Mouse (Mus musculus): ENCODE measurements around the gene Tubb3. TPM values are rescaled to one million over a fixed set of nuclear protein-coding genes. Genes with fewer than 3 reads are reported as not detected.
"Not testable (repeated sequence)": the region's sequence is repeated elsewhere in the genome, so short reads cannot be mapped to it uniquely, and the experiment has no call there.

Gene Tubb3
- polyA plus RNA-seq, 1 experiment from 2014 or later: 3.9 TPM

DNA sequence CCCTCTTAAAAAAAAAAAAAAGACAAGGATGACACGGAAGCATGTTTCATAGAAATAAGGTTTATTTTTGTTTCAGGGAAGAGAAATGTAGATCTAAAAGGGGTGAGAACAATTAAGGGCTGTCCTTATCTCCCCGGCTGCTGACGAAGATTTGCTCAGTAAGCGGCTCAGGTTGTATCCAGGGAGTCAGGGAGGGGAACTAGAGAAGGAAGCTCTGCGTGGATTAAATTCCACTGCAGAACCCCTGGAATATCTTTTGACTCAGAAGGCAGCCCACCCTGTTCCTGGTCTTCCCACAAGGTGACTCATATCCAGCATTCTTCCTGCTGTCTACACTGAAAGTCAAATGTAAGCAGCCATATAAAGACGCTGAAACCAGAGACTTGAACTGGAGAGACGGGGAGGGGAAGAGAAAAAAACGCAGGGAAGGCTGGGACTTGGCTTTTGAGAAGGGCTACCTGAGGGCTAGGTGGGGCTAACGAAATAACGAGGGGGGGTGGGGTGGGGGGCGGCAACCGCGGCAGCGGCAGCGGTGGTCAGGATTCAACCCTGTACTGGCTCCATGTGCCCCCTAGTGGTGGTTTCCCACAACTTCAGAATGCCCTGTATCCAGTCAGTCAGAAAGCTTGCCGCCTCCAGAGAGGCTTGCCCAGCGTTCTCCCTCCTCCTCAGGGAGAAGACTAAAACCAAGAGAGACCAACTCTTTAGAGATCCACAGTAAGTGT is 11.0 kb downstream of the Tubb3 start:
- in situ Hi-C loops (cut with MboI; ENCODE audit: low pct_unique_long_range_greater_than_20kb): no loop called here
- ATAC-seq: peak; percentile 76
- TF ChIP-seq CTCF (IDR thresholded peaks at IDR 0.05): peak; percentile 84
- POLR2A ChIA-PET: interaction anchor here (1.1 to 1.2 kb wide), 2 partner anchors 13 kb away, joined by 3 to 6 read pairs; no protein-coding TSS in a partner anchor
- CTCF ChIA-PET: interaction anchor here (0.7 to 1.4 kb wide), 6 partner anchors 12 to 35 kb away, joined by 3 to 7 read pairs (median 3); no protein-coding TSS in a partner anchor
- no peak for DNase-seq (ENCODE audit: low read depth, low spot score)
- H3K27me3 ChIP-seq: peaks cover 2% of the 10 kb centered on the region

GRCm38 (mm10) chr8:123422781-123423159 is 11.5 kb downstream of the Tubb3 start:
- ATAC-seq (no peak), DNase-seq (ENCODE audit: low read depth, low spot score) (no peak)
- in situ Hi-C loops (cut with MboI; ENCODE audit: low pct_unique_long_range_greater_than_20kb): no loop called here
- POLR2A ChIA-PET: interaction anchor here (1.1 kb wide), 1 partner anchor 12 kb away, joined by 3 read pairs; no protein-coding TSS in a partner anchor
- TF ChIP-seq CTCF (IDR thresholded peaks at IDR 0.05): no peak
- CTCF ChIA-PET: interaction anchor here (0.7 to 1.4 kb wide), 5 partner anchors 12 to 32 kb away, joined by 3 to 7 read pairs (median 3); no protein-coding TSS in a partner anchor
- H3K27me3 ChIP-seq: peaks cover 2% of the 10 kb centered on the region

DNA sequence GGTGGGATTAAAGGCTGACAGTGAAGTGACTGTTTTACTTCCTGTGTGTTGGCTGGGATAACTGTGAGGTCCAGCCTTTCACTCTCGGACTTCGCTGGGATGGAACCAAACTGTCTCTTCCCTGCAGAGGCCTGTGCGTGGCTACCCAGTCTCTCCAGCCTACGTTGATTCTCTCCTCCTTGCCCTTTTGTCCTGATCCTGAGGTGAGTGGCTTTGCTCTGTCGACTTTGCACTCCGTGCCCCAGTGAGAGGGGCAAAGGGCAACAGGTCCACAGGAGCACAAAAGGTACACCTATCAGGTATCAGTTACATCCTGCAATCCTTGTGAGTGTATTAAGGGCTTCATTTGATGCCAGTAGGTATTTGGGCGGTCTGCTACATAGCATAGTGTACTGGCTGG is 12.2 kb downstream of the Tubb3 start, which contains the start of gene Def8:
Gene Def8 (plus strand): TSS at position 87 of the 400 bp plus-strand sequence.
- ATAC-seq: no peak

DNA sequence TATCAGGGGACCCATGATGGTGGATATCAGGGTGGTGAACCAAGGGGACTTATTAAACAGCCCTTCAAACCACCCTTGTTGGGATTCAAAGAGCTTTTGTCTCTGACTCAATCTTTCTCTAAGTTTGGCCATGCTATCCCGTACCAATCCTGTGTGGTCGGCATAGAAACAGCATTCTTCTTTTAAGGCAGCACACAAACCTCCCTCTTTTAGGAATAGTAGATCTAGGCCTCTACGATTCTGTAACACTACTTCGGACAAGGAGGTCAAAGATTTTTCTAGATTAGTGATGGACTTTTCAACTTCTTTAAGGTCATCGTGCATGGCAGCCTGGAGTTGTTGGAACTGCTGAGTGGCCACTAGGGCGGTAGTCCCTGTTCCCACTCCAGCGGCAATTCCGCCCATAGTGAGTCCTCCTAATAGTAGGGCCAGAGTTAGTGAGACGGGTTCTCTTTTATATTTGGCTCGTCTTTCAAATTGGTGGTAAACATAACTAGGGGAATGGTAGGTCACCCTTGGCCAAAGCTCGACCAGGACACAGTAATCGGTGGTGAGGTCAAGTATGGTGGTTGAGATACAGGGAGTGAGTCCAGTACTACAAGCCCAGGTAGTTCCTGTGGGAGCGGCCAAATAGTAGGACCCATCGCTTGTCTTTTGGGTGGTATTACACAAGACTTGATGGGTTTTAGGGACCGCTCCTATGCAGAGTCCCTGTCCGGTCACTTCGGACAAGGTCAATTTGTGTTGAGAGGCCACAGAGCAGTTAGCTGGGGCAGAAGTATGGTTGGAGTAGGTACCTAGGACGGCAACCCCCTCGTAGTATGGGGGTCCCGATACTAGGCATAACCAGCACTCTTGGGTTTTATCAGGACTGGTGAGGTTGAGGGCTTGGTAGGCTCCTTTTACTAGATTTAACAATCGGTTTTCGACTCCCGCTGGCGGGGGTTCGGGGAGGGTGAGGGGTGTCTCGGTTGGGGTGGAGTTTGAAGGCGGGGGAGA is 15.6 kb downstream of the Tubb3 start:
- ATAC-seq (no peak), DNase-seq (ENCODE audit: low read depth, low spot score) (no peak)
- ChIA-PET POLR2A (no interaction called here), CTCF (no interaction called here)
- in situ Hi-C loops (cut with MboI; ENCODE audit: low pct_unique_long_range_greater_than_20kb): no loop called here
- peaks cover 2% of the 10 kb centered on the region for H3K27me3 ChIP-seq
- no peak for TF ChIP-seq CTCF (IDR thresholded peaks at IDR 0.05)

More for the DNA sequence above, 12.2 kb downstream of the Tubb3 start, which contains the start of gene Def8:
- ChIA-PET CTCF (interaction anchor here (1.4 kb wide), 1 partner anchor 15 kb away, joined by 5 read pairs; no protein-coding TSS in a partner anchor), POLR2A (no interaction called here)
- no peak for DNase-seq (ENCODE audit: low read depth, low spot score)
- TF ChIP-seq CTCF (IDR thresholded peaks at IDR 0.05): no peak
- peaks cover 2% of the 10 kb centered on the region for H3K27me3 ChIP-seq
- in situ Hi-C loops (cut with MboI; ENCODE audit: low pct_unique_long_range_greater_than_20kb): no loop called here

- no peak for DNase-seq (ENCODE audit: low read depth, low spot score)
- in situ Hi-C loops (cut with MboI; ENCODE audit: low pct_unique_long_range_greater_than_20kb): no loop called here
- POLR2A ChIA-PET: no interaction called here
Observed at GRCm38 (mm10) chr8:123427639-123428275, 16.5 kb downstream of the Tubb3 start.

GRCm38 (mm10) chr8:123428343-123428893 is 17.2 kb downstream of the Tubb3 start:
- ATAC-seq (no peak), DNase-seq (ENCODE audit: low read depth, low spot score) (no peak)
- H3K27me3 ChIP-seq: peaks cover 2% of the 10 kb centered on the region
- no peak for TF ChIP-seq CTCF (IDR thresholded peaks at IDR 0.05)
- POLR2A ChIA-PET: no interaction called here
- CTCF ChIA-PET: no interaction called here
- in situ Hi-C loops (cut with MboI; ENCODE audit: low pct_unique_long_range_greater_than_20kb): no loop called here

More at GRCm38 (mm10) chr8:123427639-123428275, 16.5 kb downstream of the Tubb3 start:
- no peak for ATAC-seq
- H3K27me3 ChIP-seq: peaks cover 2% of the 10 kb centered on the region
- TF ChIP-seq CTCF (IDR thresholded peaks at IDR 0.05): no peak
- CTCF ChIA-PET: no interaction called here

DNA sequence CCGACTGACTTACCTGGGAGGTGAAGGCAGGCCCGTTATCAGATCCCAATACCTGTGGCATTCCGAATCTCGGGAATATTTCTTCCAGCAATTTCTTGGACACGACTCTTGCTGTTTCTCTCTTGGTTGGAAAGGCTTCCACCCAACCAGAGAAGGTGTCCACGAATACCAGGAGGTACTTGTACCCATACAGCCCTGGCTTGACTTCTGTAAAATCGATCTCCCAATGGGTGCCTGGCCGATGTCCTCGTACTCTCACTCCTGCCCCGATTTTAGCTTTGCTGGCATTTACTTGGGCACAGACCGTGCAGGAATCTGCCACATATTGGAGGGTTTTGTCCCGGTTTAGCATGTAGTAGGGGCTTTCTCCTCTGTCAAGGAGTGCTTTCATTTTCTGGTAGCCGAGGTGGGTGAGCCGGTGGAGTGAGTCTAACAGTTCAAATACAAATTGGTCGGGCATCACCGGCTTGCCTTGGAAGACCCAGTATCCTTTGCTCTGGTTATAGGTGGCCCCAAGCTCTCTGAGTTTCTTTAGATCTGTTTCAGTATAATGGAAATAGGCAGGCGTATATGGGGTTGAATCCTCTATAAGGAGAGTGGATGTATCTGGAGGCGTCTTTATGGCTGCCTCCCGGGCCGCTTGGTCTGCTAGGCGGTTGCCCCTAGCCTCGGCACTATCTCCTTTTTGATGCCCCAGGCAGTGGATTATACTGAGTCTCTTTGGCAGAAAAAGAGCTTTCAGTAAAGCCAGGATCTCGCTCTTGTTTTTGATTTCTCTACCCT is 17.9 kb downstream of the Tubb3 start:
- no peak for DNase-seq (ENCODE audit: low read depth, low spot score)
- in situ Hi-C loops (cut with MboI; ENCODE audit: low pct_unique_long_range_greater_than_20kb): no loop called here
- TF ChIP-seq CTCF (IDR thresholded peaks at IDR 0.05): no peak
- ChIA-PET CTCF (no interaction called here), POLR2A (no interaction called here)
- ATAC-seq: no peak
- H3K27me3 ChIP-seq: peaks cover 2% of the 10 kb centered on the region

DNA sequence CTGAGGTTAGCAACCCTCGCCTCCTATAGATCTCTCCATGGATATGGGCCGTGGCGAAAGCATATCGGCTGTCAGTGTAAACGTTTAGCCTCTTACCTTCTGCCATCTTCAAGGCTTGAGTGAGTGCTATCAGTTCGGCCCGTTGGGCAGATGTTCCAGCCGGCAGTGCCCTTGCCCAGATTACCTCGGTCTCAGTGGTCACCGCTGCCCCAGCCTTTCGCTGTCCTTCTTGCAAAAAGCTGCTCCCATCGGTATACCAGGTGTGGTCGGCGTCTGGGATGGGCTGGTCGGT is 18.4 kb downstream of the Tubb3 start:
- POLR2A ChIA-PET; in situ Hi-C loops (cut with MboI; ENCODE audit: low pct_unique_long_range_greater_than_20kb); DNase-seq (ENCODE audit: low read depth, low spot score); CTCF ChIA-PET; H3K27me3 ChIP-seq; ATAC-seq: not testable (repeated sequence)

- in situ Hi-C loops (cut with MboI; ENCODE audit: low pct_unique_long_range_greater_than_20kb); POLR2A ChIA-PET; H3K27me3 ChIP-seq; CTCF ChIA-PET; DNase-seq (ENCODE audit: low read depth, low spot score); ATAC-seq: not testable (repeated sequence)
Observed at GRCm38 (mm10) chr8:123430936-123431335, 19.7 kb downstream of the Tubb3 start.

Data from Patski (cell line).